Mouse (Mus musculus) kidney, embryonic 14.5 days (tissue): ENCODE data around the gene Ankrd52. TPM values are rescaled to one million over a fixed set of nuclear protein-coding genes. Genes with fewer than 3 reads are reported as not detected.
A peak's percentile ranks its signal among the peaks of the same experiment; 100 is the strongest.

Experiments
- ATAC-seq: fragments of 200-750 bp; cut with Nextera tagmentation; 2 replicates; pipeline ENCODE4 v1.8.0; 2017; ENCODE audit warnings: moderate number of reproducible peaks, mild to moderate bottlenecking, moderate TSS enrichment, moderate library complexity; ENCODE audit not compliant: low FRiP score, low TSS enrichment
- H3K27ac ChIP-seq: fragments of 300-500 bp; sonication (generic); 2 replicates; pipeline ENCODE4 v1.5.1; 2014; ENCODE audit warnings: low read depth, mild to moderate bottlenecking, low read length, moderate library complexity, mixed read lengths
- H3K27me3 ChIP-seq: fragments of 300-500 bp; sonication (generic); 2 replicates; pipeline ENCODE4 v1.6.1; 2014; ENCODE audit warnings: mild to moderate bottlenecking, low read length; ENCODE audit not compliant: control insufficient read depth, insufficient read depth
- H3K36me3 ChIP-seq: fragments of 300-500 bp; sonication (generic); 2 replicates; pipeline ENCODE4 v1.6.1; 2014; ENCODE audit warnings: low read length, mixed read lengths; ENCODE audit not compliant: control insufficient read depth, insufficient read depth
- H3K4me1 ChIP-seq: fragments of 300-500 bp; sonication (generic); 2 replicates; pipeline ENCODE4 v1.6.1; 2014; ENCODE audit warnings: low read length, mixed read lengths; ENCODE audit not compliant: control insufficient read depth, insufficient read depth
- H3K4me2 ChIP-seq: fragments of 300-500 bp; sonication (generic); replicated peaks from 2 replicates; pipeline ENCODE4 v1.6.1; 2014; ENCODE audit warnings: low read depth, mild to moderate bottlenecking, low read length
- H3K4me3 ChIP-seq: fragments of 300-500 bp; sonication (generic); 2 replicates; pipeline ENCODE4 v1.5.1; 2014; ENCODE audit warnings: mild to moderate bottlenecking, low read length
- H3K9ac ChIP-seq: fragments of 300-500 bp; sonication (generic); 2 replicates; pipeline ENCODE4 v1.6.1; 2014; ENCODE audit warnings: low read depth, mild to moderate bottlenecking, low read length, moderate library complexity
- H3K9me3 ChIP-seq: fragments of 300-500 bp; sonication (generic); 2 replicates; pipeline ENCODE4 v1.6.1; 2016; ENCODE audit warnings: low read length; ENCODE audit not compliant: control insufficient read depth
- WGBS: fragments of 180-500 bp; shearing (Covaris S2); extraction: QIAGEN DNeasy Blood & Tissue Kit; methylation state at CpG from one replicate; pipeline ENCODE4 v1.1.7; 2014; 5-methylcytosine and 5-hydroxymethylcytosine counted together
- polyA plus RNA-seq: library from polyadenylated mRNA; unstranded; fragments of >200 nt; fragmentation: Nextera tagmentation; extraction: Ambion mirVana; gene quantifications from 2 replicates; pipeline ENCODE4 v1.2.1, GENCODE M21; 2014

Gene Ankrd52
- polyA plus RNA-seq, 1 experiment from 2014 or later, result 19.3 TPM

DNA sequence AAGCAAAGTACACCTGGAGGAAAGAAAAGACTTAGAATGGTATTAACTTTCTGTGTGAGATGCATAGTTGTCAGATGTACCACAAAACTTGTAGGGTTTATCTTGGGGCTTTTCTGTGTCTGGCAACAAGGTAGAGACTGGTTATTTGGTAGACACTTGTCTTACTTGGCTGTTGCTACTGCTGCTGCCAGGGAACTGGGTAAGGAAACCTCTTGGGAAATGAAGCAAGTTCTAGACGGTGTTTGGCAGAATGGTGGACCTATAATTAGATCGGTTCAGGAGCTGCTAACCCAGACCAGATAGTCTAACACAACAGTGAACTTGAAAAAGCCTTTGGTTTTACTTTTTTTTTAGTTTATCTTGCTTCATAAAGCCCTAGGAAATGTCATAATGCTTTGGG is 38.0 kb upstream of the Ankrd52 start:
- H3K9ac ChIP-seq, result peak overlapping the region; percentile 85; the same call in 1 of the 2 replicates
- no peaks in the 10 kb centered on the region for H3K27me3 ChIP-seq
- H3K36me3 ChIP-seq, result peaks cover 7% of the 10 kb centered on the region
- H3K4me1 ChIP-seq, result peaks cover 24% of the 10 kb centered on the region
- H3K27ac ChIP-seq, result no peak overlapping the region
- WGBS, result 86% methylated on average over 2 of the region's 2 CpGs
- H3K4me2 ChIP-seq, result peak overlapping the region; percentile 85
- H3K9me3 ChIP-seq, result no peaks in the 10 kb centered on the region
- peak overlapping the region; percentile 86 for H3K4me3 ChIP-seq
- no peak for ATAC-seq

DNA sequence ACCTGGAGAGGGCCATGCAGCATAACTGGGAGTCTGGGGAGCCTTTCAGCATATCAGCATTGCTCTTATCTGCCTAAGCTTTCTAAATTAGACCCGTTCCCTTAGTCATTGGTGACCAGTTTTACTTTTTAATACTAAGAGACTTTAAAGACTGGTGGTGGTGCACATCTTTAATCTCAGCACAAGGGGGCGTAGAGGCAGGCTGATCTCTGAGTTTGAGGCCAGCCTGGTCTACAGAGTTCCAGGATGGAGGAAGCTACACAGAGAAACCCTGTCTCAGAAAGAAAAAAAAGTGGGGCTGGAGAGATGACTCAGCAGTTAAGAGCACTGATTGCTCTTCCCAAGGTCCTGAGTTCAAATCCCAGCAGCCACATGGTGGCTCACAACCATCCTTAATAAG is 36.7 kb upstream of the Ankrd52 start:
- Histone ChIP-seq H3K4me2 (no peak overlapping the region), H3K9ac (no peak overlapping the region), H3K9me3 (no peaks in the 10 kb centered on the region), H3K4me3 (no peak overlapping the region), H3K36me3 (peaks cover 7% of the 10 kb centered on the region), H3K27me3 (no peaks in the 10 kb centered on the region), H3K4me1 (peaks cover 32% of the 10 kb centered on the region), H3K27ac (no peak overlapping the region)
- WGBS, result 91% methylated on average over 2 of the region's 2 CpGs
- no peak for ATAC-seq

DNA sequence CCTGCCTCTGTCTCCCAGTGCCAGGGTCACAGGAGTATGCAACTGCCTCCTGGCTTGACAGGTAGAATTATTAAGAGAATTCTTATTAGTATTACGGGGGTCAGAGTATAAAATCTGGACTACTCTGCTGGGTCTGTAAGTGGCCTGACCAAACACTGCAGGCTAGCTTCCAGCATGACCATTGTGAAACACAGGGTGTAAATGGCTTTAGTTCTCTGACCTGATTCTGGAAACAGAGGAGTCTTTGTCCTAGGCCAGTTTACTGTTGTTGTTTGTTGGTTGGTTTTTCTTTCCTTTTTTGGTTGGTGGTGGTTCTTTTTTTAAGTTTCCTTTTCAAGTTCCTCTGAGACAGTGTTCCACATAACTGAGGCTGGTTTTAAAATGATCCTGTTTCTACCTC is 33.5 kb upstream of the Ankrd52 start:
- H3K9me3 ChIP-seq, result no peaks in the 10 kb centered on the region
- no peak overlapping the region for H3K4me2 ChIP-seq
- H3K36me3 ChIP-seq, result peaks cover 7% of the 10 kb centered on the region
- no peaks in the 10 kb centered on the region for H3K27me3 ChIP-seq
- ATAC-seq, result no peak
- H3K4me3 ChIP-seq, result no peak overlapping the region
- H3K27ac ChIP-seq, result no peak overlapping the region
- H3K4me1 ChIP-seq, result peaks cover 25% of the 10 kb centered on the region
- 84% methylated on average over 1 of the region's 1 CpGs for WGBS
- no peak overlapping the region for H3K9ac ChIP-seq

DNA sequence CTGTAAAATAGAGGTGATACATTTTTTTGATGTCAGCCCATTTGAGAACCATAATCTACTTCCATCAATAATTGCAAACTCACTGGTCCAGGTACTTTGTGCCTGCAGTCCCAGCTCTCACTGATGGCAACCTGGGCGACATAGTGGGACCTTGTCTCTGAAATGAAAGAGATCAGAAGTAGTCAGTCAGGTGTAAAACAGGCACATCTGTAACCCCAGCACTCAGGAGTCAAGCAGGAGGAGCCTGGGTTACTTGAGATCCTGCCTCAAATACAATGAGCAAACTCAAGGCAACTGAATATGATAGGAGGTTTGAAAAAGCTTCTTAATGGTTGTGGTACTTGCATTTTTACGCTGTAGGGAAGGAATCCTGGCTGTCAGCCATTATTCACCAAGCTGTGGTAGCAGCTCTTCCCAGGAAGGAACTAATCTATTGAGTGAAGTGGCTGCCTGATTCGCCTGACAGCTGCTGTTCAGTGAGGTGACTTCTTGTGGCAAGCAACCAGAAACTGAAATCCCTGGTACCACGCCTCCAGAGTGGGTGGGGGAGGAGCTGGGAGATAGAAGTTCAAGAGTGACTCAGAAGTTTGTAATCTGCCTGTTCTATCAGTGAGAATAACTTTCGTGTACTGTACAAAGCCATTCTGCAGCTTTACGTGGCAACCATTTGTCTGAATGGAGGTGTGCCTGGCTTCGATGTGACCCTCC is 32.2 kb upstream of the Ankrd52 start:
- peak overlapping the region; percentile 4; the same call in 1 of the 2 replicates for H3K4me2 ChIP-seq
- H3K4me3 ChIP-seq, result no peak overlapping the region
- peaks cover 12% of the 10 kb centered on the region for H3K4me1 ChIP-seq
- H3K9me3 ChIP-seq, result no peaks in the 10 kb centered on the region
- H3K27ac ChIP-seq, result peak overlapping the region; percentile 34; the same call in 1 of the 2 replicates
- H3K9ac ChIP-seq, result no peak overlapping the region
- no peaks in the 10 kb centered on the region for H3K27me3 ChIP-seq
- peak; percentile 62; the same call in 1 of the 2 replicates for ATAC-seq
- 47% methylated on average over 7 of the region's 7 CpGs for WGBS
- peaks cover 7% of the 10 kb centered on the region for H3K36me3 ChIP-seq

DNA sequence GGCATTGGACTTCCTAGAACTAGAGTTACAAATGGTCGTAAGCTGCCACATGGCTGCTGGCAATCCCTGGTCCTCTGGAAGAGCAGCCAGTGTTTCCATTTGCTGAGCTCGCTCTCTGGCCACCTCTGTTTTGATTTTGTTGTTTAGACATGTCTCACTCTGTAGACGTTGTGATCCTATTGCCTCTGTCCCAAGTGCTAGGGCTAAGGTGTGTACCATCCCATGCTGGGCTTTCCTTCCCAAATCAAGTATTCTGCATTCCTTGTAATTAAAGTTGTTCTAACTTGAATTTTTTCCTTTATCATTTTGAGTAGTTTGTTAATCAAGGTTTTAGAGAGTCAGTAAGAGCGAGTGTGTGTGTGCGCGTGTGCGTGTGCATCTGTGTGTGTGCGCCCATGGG is 29.4 kb upstream of the Ankrd52 start:
- WGBS, result 90% methylated on average over 8 of the region's 8 CpGs
- Histone ChIP-seq H3K27me3 (no peaks in the 10 kb centered on the region), H3K4me1 (peaks cover 12% of the 10 kb centered on the region), H3K9ac (no peak overlapping the region), H3K9me3 (no peaks in the 10 kb centered on the region), H3K4me2 (no peak overlapping the region), H3K4me3 (no peak overlapping the region), H3K27ac (no peak overlapping the region), H3K36me3 (peaks cover 26% of the 10 kb centered on the region)
- ATAC-seq, result no peak

DNA sequence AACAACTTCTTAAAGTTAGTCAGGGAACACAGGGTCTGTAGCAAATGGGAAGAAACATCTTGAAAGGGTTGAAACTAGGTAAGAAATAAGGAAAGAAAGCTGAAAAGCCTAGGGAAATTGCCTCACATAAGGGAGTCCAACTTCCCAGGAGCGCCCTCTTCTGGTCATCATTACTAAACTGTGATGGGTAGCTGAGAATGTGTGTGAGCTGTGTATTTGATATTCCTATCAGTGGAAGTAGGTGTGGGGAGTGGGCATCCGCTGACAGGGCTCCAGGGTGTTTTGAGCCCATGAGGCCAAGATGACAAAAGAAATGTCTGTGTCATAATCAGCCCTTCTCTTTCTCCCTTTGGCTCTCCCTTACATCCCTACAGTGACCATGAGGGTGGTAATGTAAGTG is 18.1 kb upstream of the Ankrd52 start:
- Histone ChIP-seq H3K4me1 (no peaks in the 10 kb centered on the region), H3K36me3 (peaks cover 84% of the 10 kb centered on the region), H3K4me3 (no peak overlapping the region), H3K9me3 (no peaks in the 10 kb centered on the region), H3K9ac (no peak overlapping the region), H3K27me3 (no peaks in the 10 kb centered on the region), H3K4me2 (no peak overlapping the region), H3K27ac (no peak overlapping the region)
- 51% methylated on average over 2 of the region's 2 CpGs for WGBS
- no peak for ATAC-seq

DNA sequence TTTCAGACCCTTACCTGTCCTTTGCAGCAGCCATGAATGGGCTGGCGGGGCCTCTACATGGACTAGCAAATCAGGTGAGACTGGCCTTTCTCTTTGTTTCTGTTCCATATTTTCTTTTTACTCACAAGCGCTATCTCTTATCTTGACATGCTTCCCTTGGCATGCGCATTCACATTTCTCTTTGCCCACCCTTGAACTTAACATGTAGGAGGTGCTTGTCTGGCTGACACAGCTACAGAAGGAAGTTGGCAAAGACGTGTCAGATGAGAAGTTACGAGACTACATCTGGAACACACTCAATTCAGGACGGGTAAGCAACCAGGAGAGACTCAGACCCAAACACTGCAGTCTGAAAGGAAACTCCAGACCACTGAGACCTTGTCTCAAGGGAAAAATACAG is 17.7 kb upstream of the Ankrd52 start:
- Histone ChIP-seq H3K4me2 (no peak overlapping the region), H3K9ac (no peak overlapping the region), H3K27me3 (no peaks in the 10 kb centered on the region), H3K27ac (no peak overlapping the region), H3K4me1 (no peaks in the 10 kb centered on the region), H3K4me3 (no peak overlapping the region), H3K9me3 (no peaks in the 10 kb centered on the region), H3K36me3 (peaks cover 82% of the 10 kb centered on the region)
- ATAC-seq, result no peak
- WGBS, result 88% methylated on average over 6 of the region's 6 CpGs

DNA sequence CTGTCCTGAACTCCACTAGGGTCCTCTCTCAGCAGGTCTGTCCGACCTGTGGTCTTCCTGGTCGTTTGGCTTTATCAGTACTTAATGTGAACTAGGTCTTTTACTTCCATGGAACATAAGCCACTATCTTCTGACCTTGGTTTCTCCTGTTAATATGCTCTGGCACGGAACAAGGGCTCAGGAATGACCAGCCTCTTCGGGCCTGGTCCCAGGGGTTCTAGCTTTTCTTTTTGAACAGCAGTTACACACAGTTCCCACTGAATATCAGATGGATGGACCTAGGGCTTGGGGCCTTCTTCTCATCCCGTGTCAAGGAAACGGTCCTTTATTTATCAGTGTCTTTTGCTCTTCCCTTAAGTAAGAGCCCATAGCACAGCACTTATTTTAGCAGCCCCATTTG is 15.1 kb upstream of the Ankrd52 start:
- no peak for ATAC-seq

DNA sequence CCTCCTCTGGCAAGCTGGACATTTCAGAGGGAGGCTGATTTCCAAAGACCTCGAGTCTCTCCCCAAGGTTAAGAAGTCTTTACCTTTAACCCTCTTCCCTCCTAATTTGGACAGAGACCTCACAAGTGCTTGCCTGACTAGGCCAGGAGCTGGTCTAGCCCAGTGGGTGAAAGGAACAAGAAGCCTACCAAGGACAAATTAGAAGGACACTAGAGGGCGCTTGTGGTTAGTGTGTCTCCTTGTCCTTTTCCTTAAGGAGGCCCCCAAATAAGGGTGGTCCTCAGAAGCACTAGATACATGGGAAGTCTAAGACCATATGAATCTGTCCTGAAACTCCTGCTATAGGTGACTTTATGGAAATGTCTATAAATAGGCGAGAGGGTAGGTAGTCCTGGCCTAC is 14.3 kb upstream of the Ankrd52 start:
- Histone ChIP-seq H3K27me3 (no peaks in the 10 kb centered on the region), H3K27ac (no peak overlapping the region), H3K36me3 (peaks cover 65% of the 10 kb centered on the region), H3K4me3 (no peak overlapping the region), H3K4me2 (no peak overlapping the region), H3K4me1 (peaks cover under 1% of the 10 kb centered on the region; the same call in 1 of the 2 replicates), H3K9ac (no peak overlapping the region), H3K9me3 (no peaks in the 10 kb centered on the region)
- WGBS, result 45% methylated on average over 3 of the region's 3 CpGs
- ATAC-seq, result peak; percentile 34; the same call in 1 of the 2 replicates

More for the DNA sequence above, 15.1 kb upstream of the Ankrd52 start:
- H3K9me3 ChIP-seq, result no peaks in the 10 kb centered on the region
- H3K36me3 ChIP-seq, result peaks cover 70% of the 10 kb centered on the region
- H3K4me3 ChIP-seq, result no peak overlapping the region
- no peak overlapping the region for H3K27ac ChIP-seq
- H3K4me1 ChIP-seq, result no peaks in the 10 kb centered on the region
- 89% methylated on average over 6 of the region's 6 CpGs for WGBS
- no peak overlapping the region for H3K4me2 ChIP-seq
- no peak overlapping the region for H3K9ac ChIP-seq
- H3K27me3 ChIP-seq, result no peaks in the 10 kb centered on the region
